Mouse (Mus musculus) myocyte (in vitro differentiated cells): ENCODE measurements at regions not wholly inside any gene's neighbourhood (a gene's known extent, or its start where the extent isn't known, plus 50 kb on each side); places are given as distances from the start of the nearest gene placed in this dataset.
A peak's percentile ranks its signal among the peaks of the same experiment; 100 is the strongest.

Source experiments
- H3K27me3 ChIP-seq: one replicate; pipeline ENCODE4 v1.6.1; 2011; ENCODE audit not compliant: control insufficient read depth, insufficient read depth, insufficient read length
- H3K36me3 ChIP-seq: one replicate; pipeline ENCODE4 v1.6.1; 2011; ENCODE audit not compliant: control insufficient read depth, insufficient read depth
- H3K4me2 ChIP-seq: one replicate; pipeline ENCODE4 v1.6.1; 2011; ENCODE audit warnings: low read depth, control low read depth
- H3K4me3 ChIP-seq: one replicate; pipeline ENCODE4 v1.5.1; 2011; ENCODE audit warnings: mild to moderate bottlenecking, control low read depth, moderate library complexity
- H3K79me2 ChIP-seq: one replicate; pipeline ENCODE4 v1.6.1; 2011; ENCODE audit not compliant: control insufficient read depth, insufficient read depth
- H3ac ChIP-seq: one replicate; pipeline ENCODE4 v1.6.1; 2011; ENCODE audit not compliant: control insufficient read depth, insufficient read length
- CEBPB ChIP-seq: IDR thresholded peaks from 2 replicates; pipeline ENCODE4 v1.6.1; 2011; ENCODE audit warnings: mild to moderate bottlenecking, moderate library complexity; ENCODE audit not compliant: poor library complexity, insufficient read depth, severe bottlenecking
- E2F4 ChIP-seq: IDR thresholded peaks from one replicate; pipeline ENCODE4 v1.6.1; 2011; ENCODE audit warnings: mild to moderate bottlenecking, control low read depth, moderate library complexity; ENCODE audit not compliant: insufficient read depth
- MAX ChIP-seq: IDR thresholded peaks from one replicate; pipeline ENCODE4 v1.6.1; 2011; ENCODE audit warnings: low read depth, mild to moderate bottlenecking, control low read depth
- MYOD1 ChIP-seq, 3 experiments: IDR thresholded peaks; one replicate each; pipeline ENCODE4 v1.6.1; 2011; ENCODE audit warnings: control low read depth in 2 of 3, low read depth in 2 of 3, mild to moderate bottlenecking in 2 of 3, moderate library complexity in 1 of 3; ENCODE audit not compliant: insufficient read length in 2 of 3, control insufficient read depth in 1 of 3
- MYOG ChIP-seq, 3 experiments: IDR thresholded peaks; one replicate each; pipeline ENCODE4 v1.6.1; 2011; ENCODE audit warnings: control low read depth in 2 of 3, low read depth in 2 of 3, mild to moderate bottlenecking in 2 of 3; ENCODE audit not compliant: insufficient read length in 2 of 3, control insufficient read depth in 1 of 3, insufficient read depth in 1 of 3
- POLR2A ChIP-seq: IDR thresholded peaks from one replicate; pipeline ENCODE4 v1.6.1; 2011; ENCODE audit warnings: low read depth, mild to moderate bottlenecking, control low read depth, moderate library complexity; ENCODE audit not compliant: insufficient read length
- POLR2AphosphoS2 ChIP-seq: IDR thresholded peaks from one replicate; pipeline ENCODE4 v1.6.1; 2011; ENCODE audit warnings: low read depth, control low read depth; ENCODE audit not compliant: insufficient read length
- REST ChIP-seq: IDR thresholded peaks from one replicate; pipeline ENCODE4 v1.6.1; 2011; ENCODE audit warnings: mild to moderate bottlenecking, control low read depth, moderate library complexity; ENCODE audit not compliant: insufficient read depth, insufficient read length
- SRF ChIP-seq: IDR thresholded peaks from one replicate; pipeline ENCODE4 v1.6.1; 2011; ENCODE audit warnings: low read depth; ENCODE audit not compliant: control insufficient read depth, insufficient read length
- TCF12 ChIP-seq: IDR thresholded peaks from one replicate; pipeline ENCODE4 v1.6.1; 2011; ENCODE audit warnings: mild to moderate bottlenecking, control low read depth; ENCODE audit not compliant: poor library complexity, insufficient read depth, severe bottlenecking
- TCF3 ChIP-seq: IDR thresholded peaks from one replicate; pipeline ENCODE4 v1.6.1; 2011; ENCODE audit warnings: low read depth, control low read depth; ENCODE audit not compliant: insufficient read length
- USF1 ChIP-seq: IDR thresholded peaks from one replicate; pipeline ENCODE4 v1.6.1; 2011; ENCODE audit warnings: low read depth, mild to moderate bottlenecking, control low read depth, moderate library complexity

- H3ac ChIP-seq: no peak overlapping the region
- no peaks in the 10 kb centered on the region for H3K79me2 ChIP-seq
- H3K36me3 ChIP-seq: no peaks in the 10 kb centered on the region
- H3K4me2 ChIP-seq: no peak overlapping the region
- H3K4me3 ChIP-seq: no peak overlapping the region
- no peaks in the 10 kb centered on the region for H3K27me3 ChIP-seq
- TF ChIP-seq TCF12 (no peak), USF1 (no peak), MYOD1 (IDR thresholded peaks at IDR 0.05; ENCODE audit: control insufficient read depth in 1 of 3, insufficient read length in 2 of 3, low read depth in 2 of 3) (no peak), SRF (no peak), TCF3 (no peak), POLR2AphosphoS2 (no peak)
These were observed 318.1 kb upstream of the Klf3 start for GRCm38 (mm10) chr5:64485043-64485442.

GRCm38 (mm10) chr5:64485856-64486255 is 317.3 kb upstream of the Klf3 start:
- TF ChIP-seq POLR2AphosphoS2 (no peak), MYOG (IDR thresholded peaks at IDR 0.05; ENCODE audit: control insufficient read depth in 1 of 3, insufficient read depth in 1 of 3, insufficient read length in 2 of 3, low read depth in 2 of 3) (no peak), CEBPB (no peak), TCF3 (no peak), REST (no peak), MYOD1 (IDR thresholded peaks at IDR 0.05; ENCODE audit: control insufficient read depth in 1 of 3, insufficient read length in 2 of 3, low read depth in 2 of 3) (no peak), USF1 (no peak), POLR2A (no peak), TCF12 (no peak), SRF (no peak), MAX (no peak), E2F4 (no peak)
- H3K4me2 ChIP-seq: no peak overlapping the region
- H3K79me2 ChIP-seq: no peaks in the 10 kb centered on the region
- H3K4me3 ChIP-seq: no peak overlapping the region
- H3ac ChIP-seq: no peak overlapping the region
- H3K36me3 ChIP-seq: no peaks in the 10 kb centered on the region
- no peaks in the 10 kb centered on the region for H3K27me3 ChIP-seq

- no peaks in the 10 kb centered on the region for H3K79me2 ChIP-seq
- no peaks in the 10 kb centered on the region for H3K27me3 ChIP-seq
- H3K4me3 ChIP-seq: no peak overlapping the region
- no peak overlapping the region for H3ac ChIP-seq
- H3K36me3 ChIP-seq: no peaks in the 10 kb centered on the region
- TF ChIP-seq USF1: no peak
- TF ChIP-seq MAX: no peak
- TF ChIP-seq REST: no peak
- TF ChIP-seq MYOG (IDR thresholded peaks at IDR 0.05; ENCODE audit: control insufficient read depth in 1 of 3, insufficient read depth in 1 of 3, insufficient read length in 2 of 3, low read depth in 2 of 3): no peak
- TF ChIP-seq POLR2A: no peak
- no peak for TF ChIP-seq CEBPB
- TF ChIP-seq POLR2AphosphoS2: no peak
- H3K4me2 ChIP-seq: no peak overlapping the region
These were observed 316.4 kb upstream of the Klf3 start for GRCm38 (mm10) chr5:64486761-64487160.

- Histone ChIP-seq H3ac (no peak overlapping the region), H3K36me3 (no peaks in the 10 kb centered on the region), H3K79me2 (no peaks in the 10 kb centered on the region), H3K4me2 (peak overlapping the region; percentile 54), H3K27me3 (no peaks in the 10 kb centered on the region), H3K4me3 (no peak overlapping the region)
- TF ChIP-seq REST (no peak), TCF12 (no peak), POLR2A (no peak), E2F4 (no peak), POLR2AphosphoS2 (no peak), TCF3 (no peak), MYOG (IDR thresholded peaks at IDR 0.05; ENCODE audit: control insufficient read depth in 1 of 3, insufficient read depth in 1 of 3, insufficient read length in 2 of 3, low read depth in 2 of 3) (no peak)
These were observed 315.3 kb upstream of the Klf3 start for GRCm38 (mm10) chr5:64487698-64488398.

GRCm38 (mm10) chr5:64489656-64490444 is 313.3 kb upstream of the Klf3 start:
- Histone ChIP-seq H3K79me2 (no peaks in the 10 kb centered on the region), H3ac (no peak overlapping the region), H3K4me3 (no peak overlapping the region), H3K27me3 (no peaks in the 10 kb centered on the region), H3K36me3 (no peaks in the 10 kb centered on the region), H3K4me2 (no peak overlapping the region)
- TF ChIP-seq TCF12: no peak
- no peak for TF ChIP-seq CEBPB
- no peak for TF ChIP-seq MAX
- no peak for TF ChIP-seq REST
- TF ChIP-seq TCF3: no peak
- no peak for TF ChIP-seq E2F4
- TF ChIP-seq MYOD1 (IDR thresholded peaks at IDR 0.05; ENCODE audit: control insufficient read depth in 1 of 3, insufficient read length in 2 of 3, low read depth in 2 of 3): no peak
- no peak for TF ChIP-seq MYOG (IDR thresholded peaks at IDR 0.05; ENCODE audit: control insufficient read depth in 1 of 3, insufficient read depth in 1 of 3, insufficient read length in 2 of 3, low read depth in 2 of 3)
- TF ChIP-seq USF1: no peak
- no peak for TF ChIP-seq SRF
- TF ChIP-seq POLR2AphosphoS2: no peak
- TF ChIP-seq POLR2A: no peak
